Mouse (Mus musculus): ENCODE measurements at regions not wholly inside any gene's neighbourhood (a gene's known extent, or its start where the extent isn't known, plus 50 kb on each side); places are given as distances from the start of the nearest gene placed in this dataset.
A peak's percentile ranks its signal among the peaks of the same experiment; 100 is the strongest.

DNA sequence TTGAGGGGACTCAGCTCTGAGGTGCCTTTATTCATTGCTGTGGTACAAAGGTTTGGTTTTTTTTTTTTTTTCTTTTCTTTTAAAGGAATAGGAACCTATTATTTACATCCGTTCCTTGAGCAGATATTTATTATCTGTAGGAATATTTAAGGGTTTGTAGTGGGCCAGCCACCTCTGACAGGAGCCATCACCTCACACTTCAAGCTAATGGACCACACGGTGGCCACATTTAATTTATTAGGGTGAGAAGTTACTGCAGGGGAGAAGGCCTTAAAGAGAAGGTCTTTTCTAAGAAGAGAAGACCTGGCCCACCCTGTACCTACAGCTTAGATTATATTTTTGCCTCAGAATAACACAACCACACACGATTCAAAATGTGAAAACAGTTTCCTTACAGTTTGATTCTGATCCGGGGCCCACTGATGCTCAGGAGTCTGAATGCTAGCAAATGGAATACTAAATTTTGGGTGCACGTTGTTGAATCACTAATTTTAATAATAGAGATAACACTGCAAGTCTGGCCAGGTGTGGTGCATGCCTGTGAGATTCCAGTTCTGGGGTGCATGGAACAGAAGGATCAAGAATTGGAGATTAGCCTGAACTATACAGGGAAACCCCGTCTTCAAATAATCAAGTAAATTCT lies 255.6 kb upstream of the Nfe2l3 start:
- Histone ChIP-seq H3K4me3 (ENCODE audit: control insufficient read depth, low read depth, low read length) (no peak overlapping the region), H3K4me1 (ENCODE audit: control insufficient read depth, insufficient read depth, low read length) (peaks cover 9% of the 10 kb centered on the region), H3K27ac (ENCODE audit: control insufficient read depth, insufficient read depth, low read depth, low read length) (no peak overlapping the region), H3K27me3 (ENCODE audit: control insufficient read depth, insufficient read depth, low read length) (peaks cover 5% of the 10 kb centered on the region; the same call in 1 of the 2 replicates), H3K36me3 (ENCODE audit: control insufficient read depth, insufficient read depth, low read length) (no peaks in the 10 kb centered on the region)
- no peak for TF ChIP-seq CTCF (IDR thresholded peaks at IDR 0.05; ENCODE audit: control insufficient read depth, insufficient read depth, insufficient replicate concordance, low read depth, low read length)
- TF ChIP-seq POLR2A (IDR thresholded peaks at IDR 0.05; ENCODE audit: control insufficient read depth, low read depth, low read length), result no peak

DNA sequence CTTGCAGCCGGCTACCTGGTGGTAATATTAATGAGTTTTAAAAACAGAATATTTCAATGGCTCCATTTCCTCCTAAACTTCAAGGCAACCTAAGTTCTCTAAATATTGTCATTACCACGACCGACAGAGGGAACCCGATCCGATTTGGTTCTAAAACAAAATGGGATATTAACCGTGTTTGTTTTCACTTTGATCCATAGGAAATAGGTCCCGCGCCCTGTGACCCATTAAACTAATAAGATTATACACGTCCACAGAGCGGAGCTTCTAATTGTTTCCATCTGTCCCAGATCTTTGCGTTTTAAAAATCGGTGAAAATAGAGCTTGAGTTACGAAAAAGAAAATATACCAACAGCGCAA lies 254.8 kb upstream of the Nfe2l3 start:
- TF ChIP-seq POLR2A (IDR thresholded peaks at IDR 0.05; ENCODE audit: control insufficient read depth, low read depth, low read length) (no peak), CTCF (IDR thresholded peaks at IDR 0.05; ENCODE audit: control insufficient read depth, insufficient read depth, insufficient replicate concordance, low read depth, low read length) (no peak)
- Histone ChIP-seq H3K4me3 (ENCODE audit: control insufficient read depth, low read depth, low read length) (peak overlapping the region; percentile 74; the same call in 1 of the 2 replicates), H3K36me3 (ENCODE audit: control insufficient read depth, insufficient read depth, low read length) (no peaks in the 10 kb centered on the region), H3K4me1 (ENCODE audit: control insufficient read depth, insufficient read depth, low read length) (peaks cover 7% of the 10 kb centered on the region), H3K27ac (ENCODE audit: control insufficient read depth, insufficient read depth, low read depth, low read length) (peak overlapping the region; percentile 39; the same call in 1 of the 2 replicates), H3K27me3 (ENCODE audit: control insufficient read depth, insufficient read depth, low read length) (0 out of 2 replicates have a peak, but pooled peaks cover 5% of the 10 kb centered on the region)

DNA sequence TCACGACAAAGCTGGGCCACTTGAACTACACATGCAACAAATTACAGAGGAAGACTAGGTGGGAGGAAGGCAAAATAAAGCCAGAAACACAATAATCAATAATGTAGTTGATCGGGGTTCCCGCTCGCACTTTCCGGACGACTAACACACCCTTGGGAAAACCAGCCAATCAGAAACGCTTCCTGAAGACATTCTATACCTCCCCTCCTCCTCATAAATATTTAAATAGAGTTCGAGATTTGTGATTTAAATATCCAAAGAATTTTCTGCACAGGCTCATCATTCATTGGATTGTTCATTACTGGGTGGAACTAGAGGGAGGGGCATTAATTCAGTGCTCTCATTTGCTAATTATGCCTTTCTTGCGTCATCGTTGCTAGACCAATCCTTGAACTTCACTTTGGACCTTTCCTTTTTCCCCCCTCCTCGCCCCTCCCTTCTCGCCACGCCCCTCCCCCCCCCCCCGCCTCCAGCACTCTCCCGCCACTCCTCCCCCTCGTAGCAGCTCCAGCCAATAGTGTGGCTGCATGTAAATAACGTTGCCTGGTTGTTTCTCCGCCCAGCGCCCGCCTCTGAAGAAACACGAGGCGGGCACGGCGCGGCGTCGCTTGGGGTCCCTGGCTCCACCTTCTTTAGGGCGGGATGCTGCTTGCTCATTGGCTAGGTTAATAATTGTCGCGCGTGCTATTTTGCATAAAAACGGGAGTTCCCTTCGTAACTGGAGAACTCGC lies 254.2 kb upstream of the Nfe2l3 start:
- Histone ChIP-seq H3K27ac (ENCODE audit: control insufficient read depth, insufficient read depth, low read depth, low read length) (peak overlapping the region; percentile 39; the same call in 1 of the 2 replicates), H3K27me3 (ENCODE audit: control insufficient read depth, insufficient read depth, low read length) (0 out of 2 replicates have a peak, but pooled peaks cover 5% of the 10 kb centered on the region), H3K36me3 (ENCODE audit: control insufficient read depth, insufficient read depth, low read length) (no peaks in the 10 kb centered on the region), H3K4me3 (ENCODE audit: control insufficient read depth, low read depth, low read length) (peak overlapping the region; percentile 74), H3K4me1 (ENCODE audit: control insufficient read depth, insufficient read depth, low read length) (peaks cover 7% of the 10 kb centered on the region)
- TF ChIP-seq CTCF (IDR thresholded peaks at IDR 0.05; ENCODE audit: control insufficient read depth, insufficient read depth, insufficient replicate concordance, low read depth, low read length), result no peak
- TF ChIP-seq POLR2A (IDR thresholded peaks at IDR 0.05; ENCODE audit: control insufficient read depth, low read depth, low read length), result no peak

DNA sequence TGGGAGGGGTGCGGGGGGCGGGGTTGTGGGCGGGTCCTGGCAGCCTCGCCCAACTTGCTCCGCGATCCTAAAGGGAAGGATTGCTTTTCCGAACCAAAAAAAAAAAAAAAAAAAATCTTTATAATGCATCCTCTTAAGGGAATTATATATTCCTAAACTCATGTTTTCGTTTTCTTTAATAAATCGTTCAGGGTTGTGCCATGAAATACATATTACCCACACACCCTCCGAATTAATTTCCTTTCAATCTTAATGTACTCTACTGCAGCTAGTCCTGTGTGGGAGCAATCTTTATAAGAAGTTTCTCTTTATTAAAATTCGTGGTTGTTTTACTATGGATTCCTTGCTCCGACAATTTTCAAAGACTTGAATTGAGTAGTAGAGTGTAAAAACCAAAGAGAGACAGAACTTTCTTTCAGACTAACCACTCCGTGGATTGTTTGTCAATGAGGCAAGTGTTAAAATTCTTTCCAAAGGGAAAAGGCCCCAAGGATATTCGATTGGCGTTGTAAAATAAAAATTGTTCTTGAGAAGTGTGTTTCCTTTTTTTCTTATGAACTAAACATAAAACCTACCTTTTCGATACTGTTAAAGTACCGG lies 253.6 kb upstream of the Nfe2l3 start:
- H3K36me3 ChIP-seq (ENCODE audit: control insufficient read depth, insufficient read depth, low read length), result no peaks in the 10 kb centered on the region
- no peak overlapping the region; the same call in 1 of the 2 replicates for H3K4me3 ChIP-seq (ENCODE audit: control insufficient read depth, low read depth, low read length)
- peaks cover 5% of the 10 kb centered on the region for H3K4me1 ChIP-seq (ENCODE audit: control insufficient read depth, insufficient read depth, low read length)
- H3K27ac ChIP-seq (ENCODE audit: control insufficient read depth, insufficient read depth, low read depth, low read length), result no peak overlapping the region
- H3K27me3 ChIP-seq (ENCODE audit: control insufficient read depth, insufficient read depth, low read length), result 0 out of 2 replicates have a peak, but pooled peaks cover 3% of the 10 kb centered on the region
- TF ChIP-seq POLR2A (IDR thresholded peaks at IDR 0.05; ENCODE audit: control insufficient read depth, low read depth, low read length), result no peak
- TF ChIP-seq CTCF (IDR thresholded peaks at IDR 0.05; ENCODE audit: control insufficient read depth, insufficient read depth, insufficient replicate concordance, low read depth, low read length), result no peak

DNA sequence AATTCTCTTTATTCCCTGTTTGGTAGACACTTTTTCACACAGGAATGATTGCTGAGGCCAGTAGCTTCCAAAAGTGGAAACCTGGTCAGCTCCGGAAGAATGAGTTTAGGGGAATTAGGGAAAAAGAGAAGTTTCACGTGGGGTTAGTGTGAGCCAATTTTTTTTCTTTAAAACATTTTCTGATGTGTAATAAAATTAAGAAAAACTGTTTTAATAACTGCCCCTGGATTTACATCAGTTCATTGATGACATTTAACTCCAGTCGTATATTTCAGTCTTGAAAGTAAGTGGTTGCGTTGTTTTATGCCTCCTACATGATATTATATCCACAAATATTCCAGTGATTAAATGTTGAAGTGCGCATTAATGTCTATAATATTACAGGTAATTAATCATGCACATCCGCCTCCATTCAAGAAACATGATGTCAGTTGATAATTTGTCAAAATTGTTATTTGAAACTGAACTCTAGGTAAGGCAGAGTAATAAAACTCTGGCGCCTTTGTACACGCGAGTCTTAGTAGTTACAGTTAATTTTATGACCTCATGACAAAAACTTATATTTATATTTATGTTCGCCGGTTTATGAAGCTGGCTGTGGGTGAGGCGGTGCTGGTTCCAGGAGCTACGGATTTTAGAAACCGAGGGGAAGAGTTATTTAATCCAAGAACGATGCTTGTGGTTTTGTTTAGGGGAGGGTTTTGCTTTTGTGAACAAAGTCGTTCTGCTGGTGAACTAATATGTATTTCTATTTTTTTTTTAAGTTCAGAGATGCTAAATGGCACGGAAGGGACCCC lies 252.5 kb upstream of the Nfe2l3 start:
- Histone ChIP-seq H3K4me1 (ENCODE audit: control insufficient read depth, insufficient read depth, low read length) (peaks cover 2% of the 10 kb centered on the region; the same call in 1 of the 2 replicates), H3K27me3 (ENCODE audit: control insufficient read depth, insufficient read depth, low read length) (0 out of 2 replicates have a peak, but pooled peaks cover under 1% of the 10 kb centered on the region), H3K36me3 (ENCODE audit: control insufficient read depth, insufficient read depth, low read length) (no peaks in the 10 kb centered on the region), H3K27ac (ENCODE audit: control insufficient read depth, insufficient read depth, low read depth, low read length) (no peak overlapping the region), H3K4me3 (ENCODE audit: control insufficient read depth, low read depth, low read length) (no peak overlapping the region)
- TF ChIP-seq POLR2A (IDR thresholded peaks at IDR 0.05; ENCODE audit: control insufficient read depth, low read depth, low read length), result no peak
- no peak for TF ChIP-seq CTCF (IDR thresholded peaks at IDR 0.05; ENCODE audit: control insufficient read depth, insufficient read depth, insufficient replicate concordance, low read depth, low read length)

DNA sequence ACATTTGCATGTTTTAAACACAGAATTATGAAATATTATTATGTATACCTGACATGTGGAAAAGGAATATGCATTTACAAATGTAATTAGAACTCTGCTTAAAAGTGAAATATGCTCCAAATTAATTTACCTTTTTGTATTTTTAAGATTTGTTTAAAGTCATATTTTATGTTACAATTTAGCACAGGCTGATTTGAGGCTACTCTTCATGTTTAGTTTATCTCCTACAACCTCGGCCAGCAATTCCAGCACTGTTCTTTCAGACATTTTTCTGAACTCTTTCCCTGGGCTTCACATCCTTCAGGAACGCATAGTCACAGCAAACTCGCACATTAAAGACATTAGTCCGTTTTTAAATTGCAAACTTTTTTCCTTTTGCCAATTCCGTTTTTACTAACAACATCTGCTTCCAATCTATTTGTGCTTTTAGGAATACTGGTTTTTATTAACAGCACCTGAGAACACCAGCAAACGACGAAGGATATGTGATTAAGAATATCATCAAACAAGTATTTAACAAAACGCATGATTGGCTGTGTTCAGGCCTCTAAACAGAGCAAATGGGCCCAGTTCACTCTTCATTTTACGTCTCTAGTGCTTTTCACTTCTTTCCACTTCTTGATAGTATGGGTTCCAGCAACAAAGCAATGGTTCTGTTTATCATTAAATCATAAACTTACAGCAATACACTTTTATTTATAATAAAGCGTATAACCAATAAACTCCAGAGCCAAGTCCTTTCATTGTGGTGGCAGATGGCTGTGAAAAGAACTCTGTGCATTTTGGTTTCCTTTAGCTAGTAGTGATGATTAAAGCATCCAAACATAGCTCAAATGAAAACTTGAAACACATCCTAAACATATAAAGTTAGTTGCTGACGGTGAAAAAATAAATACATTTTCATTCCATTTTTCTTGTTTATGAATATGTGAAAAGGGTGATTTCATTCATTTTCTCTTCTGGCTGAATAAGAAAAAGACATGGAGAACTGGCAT lies 251.3 kb upstream of the Nfe2l3 start:
- Histone ChIP-seq H3K4me3 (ENCODE audit: control insufficient read depth, low read depth, low read length) (no peak overlapping the region), H3K27ac (ENCODE audit: control insufficient read depth, insufficient read depth, low read depth, low read length) (no peak overlapping the region)
- TF ChIP-seq POLR2A (IDR thresholded peaks at IDR 0.05; ENCODE audit: control insufficient read depth, low read depth, low read length), result no peak
- no peak for TF ChIP-seq CTCF (IDR thresholded peaks at IDR 0.05; ENCODE audit: control insufficient read depth, insufficient read depth, insufficient replicate concordance, low read depth, low read length)

More for the DNA sequence above, 251.3 kb upstream of the Nfe2l3 start:
- no peaks in the 10 kb centered on the region for H3K36me3 ChIP-seq (ENCODE audit: control insufficient read depth, insufficient read depth, low read length)
- no peaks in the 10 kb centered on the region for H3K27me3 ChIP-seq (ENCODE audit: control insufficient read depth, insufficient read depth, low read length)
- peaks cover 2% of the 10 kb centered on the region; the same call in 1 of the 2 replicates for H3K4me1 ChIP-seq (ENCODE audit: control insufficient read depth, insufficient read depth, low read length)
